Comparison of ENCODE assay signal across 14 mouse cellular contexts in genomic region chr16:5455352-5455965, GRCm38 (mm10).
DNase-seq lines count a peak whose midpoint lies in the region; ATAC-seq lines count a peak whose summit lies in the region.
"Had no signal": no experiment of that assay in that cellular context is flagged by ENCODE, and none has a peak within 500 bp of the region (broad histone marks: within the 10 kb centered on the region; RNA-seq: fewer than 3 reads in every experiment).

No protein-coding gene starts in this region.

- H3K36me3 ChIP-seq in hindbrain, embryonic 11.5 days (ENCODE audit: control insufficient read depth, insufficient read depth, low read length): no peaks in the 10 kb centered on the region
- H3K36me3 ChIP-seq in hindbrain, embryonic 16.5 days (ENCODE audit: control insufficient read depth, insufficient read depth, low read length): no peaks in the 10 kb centered on the region
- H3K36me3 ChIP-seq in embryonic facial prominence, embryonic 14.5 days (ENCODE audit: control insufficient read depth, insufficient read depth, low read length): no peaks in the 10 kb centered on the region
- no peaks in the 10 kb centered on the region for H3K36me3 ChIP-seq in neural tube, embryonic 11.5 days (ENCODE audit: control insufficient read depth, insufficient read depth, low read length)
- H3K36me3 ChIP-seq: neural tube, embryonic 13.5 days had no signal

- no peak overlapping the region for H3K9ac ChIP-seq in hindbrain, embryonic 11.5 days (ENCODE audit: low read depth, low read length)
- no peak overlapping the region for H3K9ac ChIP-seq in hindbrain, embryonic 16.5 days (ENCODE audit: low read depth, low read length)
- no peak overlapping the region for H3K9ac ChIP-seq in embryonic facial prominence, embryonic 14.5 days (ENCODE audit: low read depth, low read length)
- H3K9ac ChIP-seq in neural tube, embryonic 11.5 days (ENCODE audit: low read length): no peak overlapping the region
- H3K9ac ChIP-seq: lung, embryonic 14.5 days; neural tube, embryonic 13.5 days had no signal

- no peak overlapping the region for H3K4me2 ChIP-seq in hindbrain, embryonic 11.5 days (replicated peaks; ENCODE audit: low read depth, low read length)
- no peak overlapping the region for H3K4me2 ChIP-seq in hindbrain, embryonic 16.5 days (ENCODE audit: low read length)
- H3K4me2 ChIP-seq in embryonic facial prominence, embryonic 14.5 days (ENCODE audit: low read depth, low read length): no peak overlapping the region
- H3K4me2 ChIP-seq in neural tube, embryonic 11.5 days (ENCODE audit: low read depth): no peak overlapping the region
- H3K4me2 ChIP-seq: lung, embryonic 14.5 days; neural tube, embryonic 13.5 days had no signal

- DNase-seq in hindbrain, embryonic 11.5 days (ENCODE audit: low spot score): peak; percentile 23
- peak; percentile 72 for DNase-seq in embryo, embryonic 10.5 days (ENCODE audit: low spot score)
- DNase-seq in embryonic facial prominence, embryonic 14.5 days (ENCODE audit: low spot score): peak; percentile 60
- DNase-seq in neural tube, embryonic 11.5 days (ENCODE audit: low spot score): peak; percentile 27
- no peak for DNase-seq in lung, postnatal 14 days
- DNase-seq: cerebellum, adult 18-20 months; gastrocnemius, postnatal 36 days; lung, embryonic 14.5 days; right cerebral cortex, adult 18-20 months had no signal

- H3K4me3 ChIP-seq in hindbrain, embryonic 11.5 days (ENCODE audit: low read depth, low read length): no peak overlapping the region
- H3K4me3 ChIP-seq in hindbrain, embryonic 16.5 days (ENCODE audit: low read length): no peak overlapping the region
- H3K4me3 ChIP-seq in embryonic facial prominence, embryonic 14.5 days (ENCODE audit: low read depth, low read length): no peak overlapping the region
- H3K4me3 ChIP-seq in neural tube, embryonic 11.5 days (ENCODE audit: low read depth, low read length): no peak overlapping the region
- H3K4me3 ChIP-seq: layer of hippocampus, adult 2 months; left cerebral cortex, adult 2 months; neural tube, embryonic 13.5 days had no signal

- no peaks in the 10 kb centered on the region for H3K27me3 ChIP-seq in hindbrain, embryonic 11.5 days (ENCODE audit: control insufficient read depth, insufficient read depth, low read length)
- no peaks in the 10 kb centered on the region for H3K27me3 ChIP-seq in hindbrain, embryonic 16.5 days (replicated peaks; ENCODE audit: control insufficient read depth, insufficient read depth, low read length)
- H3K27me3 ChIP-seq in embryonic facial prominence, embryonic 14.5 days (replicated peaks; ENCODE audit: control insufficient read depth, insufficient read depth, low read length): no peaks in the 10 kb centered on the region
- H3K27me3 ChIP-seq in neural tube, embryonic 11.5 days (ENCODE audit: control insufficient read depth, insufficient read depth, low read length): no peaks in the 10 kb centered on the region
- H3K27me3 ChIP-seq: neural tube, embryonic 13.5 days had no signal

- 2% methylated on average over 5 of the region's 5 CpGs for WGBS in hindbrain, embryonic 11.5 days
- 10% methylated on average over 5 of the region's 5 CpGs for WGBS in hindbrain, embryonic 16.5 days
- WGBS in embryonic facial prominence, embryonic 14.5 days: 13% methylated on average over 5 of the region's 5 CpGs
- WGBS in neural tube, embryonic 11.5 days: 4% methylated on average over 5 of the region's 5 CpGs

- no peaks in the 10 kb centered on the region for H3K4me1 ChIP-seq in hindbrain, embryonic 11.5 days (replicated peaks; ENCODE audit: control insufficient read depth, insufficient read depth, low read length)
- H3K4me1 ChIP-seq in hindbrain, embryonic 16.5 days (ENCODE audit: control insufficient read depth, insufficient read depth, low read depth, low read length): no peaks in the 10 kb centered on the region
- H3K4me1 ChIP-seq in embryonic facial prominence, embryonic 14.5 days (ENCODE audit: control insufficient read depth, insufficient read depth, low read length): 0 out of 2 replicates have a peak, but pooled peaks cover 3% of the 10 kb centered on the region
- peaks cover 8% of the 10 kb centered on the region; the same call in 1 of the 2 replicates for H3K4me1 ChIP-seq in neural tube, embryonic 11.5 days (ENCODE audit: control insufficient read depth, insufficient read depth, low read length)

- H3K27ac ChIP-seq in hindbrain, embryonic 11.5 days (ENCODE audit: low read depth, low read length): no peak overlapping the region
- H3K27ac ChIP-seq in hindbrain, embryonic 16.5 days (ENCODE audit: low read depth, low read length): no peak overlapping the region
- no peak overlapping the region for H3K27ac ChIP-seq in embryonic facial prominence, embryonic 14.5 days (replicated peaks; ENCODE audit: low read depth, low read length)
- H3K27ac ChIP-seq in neural tube, embryonic 11.5 days (ENCODE audit: low read depth, low read length): 0 out of 2 replicates have a peak overlapping the region, but pooled peaks have one; percentile 17
- H3K27ac ChIP-seq: layer of hippocampus, adult 2 months; left cerebral cortex, adult 2 months; neural tube, embryonic 13.5 days had no signal

- peak; percentile 47; the same call in 1 of the 2 replicates for ATAC-seq in hindbrain, embryonic 11.5 days (ENCODE audit: low FRiP score)
- no peak for ATAC-seq in hindbrain, embryonic 16.5 days
- ATAC-seq in embryonic facial prominence, embryonic 14.5 days (ENCODE audit: low read depth): peak; percentile 53; the same call in 1 of the 2 replicates
- peak; percentile 50 for ATAC-seq in neural tube, embryonic 11.5 days (ENCODE audit: insufficient read depth, low FRiP score, low TSS enrichment)
- no peak for ATAC-seq in activated CD4-positive, CD25-positive, alpha-beta regulatory T cell, adult 4 months

- no peaks in the 10 kb centered on the region for H3K9me3 ChIP-seq in hindbrain, embryonic 11.5 days (ENCODE audit: control insufficient read depth, low read length)
- no peaks in the 10 kb centered on the region for H3K9me3 ChIP-seq in hindbrain, embryonic 16.5 days (ENCODE audit: control insufficient read depth, low read length)
- H3K9me3 ChIP-seq in embryonic facial prominence, embryonic 14.5 days (ENCODE audit: control insufficient read depth, low read length): no peaks in the 10 kb centered on the region
- H3K9me3 ChIP-seq in neural tube, embryonic 11.5 days (ENCODE audit: control insufficient read depth, low read length): no peaks in the 10 kb centered on the region
- H3K9me3 ChIP-seq: neural tube, embryonic 13.5 days had no signal

Comparison
In these comparisons a context has a peak if more than half of its experiments do, and no peak if none do; other contexts are left out.
1. ATAC-seq: peak in hindbrain, embryonic 11.5 days (single experiment), embryonic facial prominence, embryonic 14.5 days (single experiment) and neural tube, embryonic 11.5 days (single experiment); none in hindbrain, embryonic 16.5 days (single experiment) and activated CD4-positive, CD25-positive, alpha-beta regulatory T cell, adult 4 months (single experiment).